Mouse (Mus musculus) left cerebral cortex, adult 8-10 months (tissue): ENCODE data around the gene Rora. TPM values are rescaled to one million over a fixed set of nuclear protein-coding genes. Genes with fewer than 3 reads are reported as not detected.

Experiments used
- DNase-seq, 2 experiments: peaks; one replicate each; pipeline ENCODE4 v3.0.0; 2022; ENCODE audit warnings: low spot score in 2 of 2
- total RNA-seq, 4 experiments: library from RNA; stranded (reverse); gene quantifications; 2 replicates each; pipeline ENCODE4 v1.2.4; 2022

The Rora gene
- total RNA-seq, 4 experiments from 2014 or later, result 63.5 to 74.1 (median 72.9) TPM

DNA sequence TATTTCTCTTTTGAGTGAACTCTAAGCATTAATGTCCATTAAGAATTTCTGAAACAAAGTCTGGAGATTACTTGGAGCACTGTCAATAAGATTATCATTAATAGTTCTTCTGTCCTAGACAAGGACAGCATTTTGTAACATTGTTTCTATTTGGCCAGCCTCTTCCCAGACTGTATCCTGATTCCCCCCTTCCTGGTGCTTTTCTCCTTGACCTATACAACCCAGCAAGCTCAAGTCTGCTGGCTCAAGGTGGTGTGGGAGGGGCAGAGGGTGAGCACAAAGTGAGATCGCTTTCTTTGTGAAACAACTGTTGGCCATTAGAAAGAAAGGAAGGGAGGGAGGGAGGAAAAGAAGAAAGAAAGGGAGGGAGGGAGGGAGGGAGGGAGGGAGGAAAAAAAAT, 537.1 kb downstream of the Rora start:
- no peak for DNase-seq

DNA sequence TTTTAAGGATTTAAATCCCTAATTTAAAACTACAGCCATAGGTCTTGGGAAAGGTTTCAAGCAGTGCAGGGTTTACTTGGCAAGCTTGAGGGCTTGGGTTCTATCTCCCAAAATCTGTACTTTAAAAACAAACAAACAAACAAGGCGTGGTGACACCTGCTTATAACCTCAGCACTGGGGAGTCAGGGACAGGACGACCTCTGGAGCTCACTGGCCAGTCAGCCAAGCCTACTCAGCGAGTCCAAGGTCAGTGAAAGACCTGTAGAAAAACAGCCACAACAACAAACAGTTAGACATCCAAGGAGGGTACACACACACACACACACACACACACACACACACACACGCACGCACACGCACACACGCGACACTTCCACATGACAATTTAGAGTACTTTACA, 538.9 kb downstream of the Rora start:
- DNase-seq, result no peak

DNA sequence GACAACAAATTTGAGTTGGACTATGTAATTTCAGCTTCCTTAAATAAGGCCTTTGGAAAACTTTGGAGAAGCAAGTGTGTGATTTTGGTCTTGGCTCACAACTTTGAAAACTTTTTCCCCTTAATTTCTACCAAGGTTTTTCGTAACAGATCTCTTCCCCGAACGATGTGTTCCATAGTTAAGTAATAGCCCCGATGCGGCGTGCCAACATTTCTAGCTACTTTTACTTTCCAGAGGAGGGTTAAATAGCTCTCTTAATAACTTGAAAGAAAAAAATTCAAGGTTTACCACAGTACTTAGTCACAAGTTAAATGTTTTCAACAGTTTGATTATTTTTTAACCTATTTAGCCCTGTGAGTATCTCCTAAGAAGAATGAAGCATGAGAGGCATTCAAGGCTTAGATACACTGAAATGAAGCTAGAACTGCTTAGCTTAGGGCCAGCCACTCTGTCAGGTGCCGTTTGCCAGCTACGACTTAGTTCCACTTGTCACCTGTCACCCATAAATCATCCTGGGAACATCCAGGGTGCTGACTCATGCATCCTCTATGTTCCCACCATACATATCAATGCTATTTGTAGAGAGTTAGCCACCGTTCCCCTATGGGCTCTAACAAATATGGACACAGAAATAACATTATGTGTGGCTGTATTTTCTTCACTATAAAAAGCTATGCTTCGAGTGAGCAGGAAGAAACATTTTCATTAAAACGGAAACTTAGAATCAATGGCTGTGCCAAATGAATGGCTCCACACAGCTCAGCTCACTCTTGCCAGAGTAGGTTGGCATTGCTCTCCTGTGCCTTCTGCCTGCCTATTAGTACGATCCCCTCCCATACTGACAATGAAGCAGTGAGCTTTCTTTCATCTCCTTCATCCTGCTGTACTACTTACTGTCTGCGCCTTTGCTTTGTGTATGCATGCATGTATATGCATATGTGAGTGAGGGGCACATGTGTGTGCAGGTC, 541.3 kb downstream of the Rora start:
- no peak for DNase-seq

DNA sequence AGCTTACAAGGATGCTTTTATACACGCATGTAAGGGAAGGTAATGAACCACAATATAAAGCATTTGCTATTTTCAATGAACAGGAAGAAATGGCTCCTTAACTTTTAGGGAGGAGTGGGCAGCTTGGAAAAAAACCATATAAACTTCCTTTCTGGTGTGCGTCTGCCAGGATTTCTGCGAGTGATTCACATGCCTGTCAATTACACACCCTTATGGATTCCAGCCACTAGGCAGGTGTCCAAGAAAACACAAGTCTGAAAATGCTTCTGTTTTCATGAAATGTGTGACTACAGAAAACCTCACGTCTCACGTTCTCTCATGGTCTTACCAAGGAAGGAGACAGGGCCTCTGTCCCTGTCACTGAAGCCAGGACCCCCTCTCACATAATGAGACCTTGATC, 560.2 kb downstream of the Rora start:
- DNase-seq, result peak in 1 of 2 experiments; percentile 50

DNA sequence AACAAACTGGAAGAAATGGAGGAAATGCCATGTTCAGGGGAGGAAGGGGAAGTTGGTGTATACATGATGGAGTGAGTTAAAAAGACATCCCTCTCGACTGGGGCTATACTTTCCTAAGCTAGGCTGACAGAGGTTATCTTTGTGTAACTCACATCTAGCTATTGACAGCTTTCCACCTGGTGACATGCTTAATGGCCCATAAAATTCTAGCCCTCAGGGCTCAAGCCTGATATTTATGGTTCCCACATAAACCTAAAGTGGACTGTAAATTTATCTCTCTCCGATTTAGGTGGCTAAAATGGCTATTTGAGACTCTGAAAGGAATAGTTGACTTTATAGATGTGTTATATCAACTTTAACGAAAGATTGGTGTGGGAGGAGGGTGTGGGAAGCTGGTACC, 571.3 kb downstream of the Rora start:
- no peak for DNase-seq

DNA sequence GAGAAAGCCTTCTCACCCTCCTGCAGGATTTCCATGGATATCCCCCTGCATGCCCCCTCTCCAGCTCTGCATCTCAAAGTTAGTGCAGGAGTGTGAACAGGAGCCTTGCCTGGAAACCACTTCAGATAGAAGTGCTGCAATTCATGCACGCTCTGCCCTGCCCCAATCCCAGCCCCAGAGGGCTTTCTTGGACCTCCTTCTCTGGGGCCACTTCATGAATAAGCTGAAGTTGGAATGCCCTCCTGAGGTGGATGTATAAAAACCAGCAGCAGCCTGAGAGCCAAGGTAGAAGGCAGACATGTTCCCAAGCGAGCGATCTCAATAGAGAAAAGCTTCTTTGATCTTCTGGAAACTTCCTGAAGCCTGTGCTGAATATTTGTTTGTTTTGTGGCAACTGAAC, 572.8 kb downstream of the Rora start:
- no peak for DNase-seq

DNA sequence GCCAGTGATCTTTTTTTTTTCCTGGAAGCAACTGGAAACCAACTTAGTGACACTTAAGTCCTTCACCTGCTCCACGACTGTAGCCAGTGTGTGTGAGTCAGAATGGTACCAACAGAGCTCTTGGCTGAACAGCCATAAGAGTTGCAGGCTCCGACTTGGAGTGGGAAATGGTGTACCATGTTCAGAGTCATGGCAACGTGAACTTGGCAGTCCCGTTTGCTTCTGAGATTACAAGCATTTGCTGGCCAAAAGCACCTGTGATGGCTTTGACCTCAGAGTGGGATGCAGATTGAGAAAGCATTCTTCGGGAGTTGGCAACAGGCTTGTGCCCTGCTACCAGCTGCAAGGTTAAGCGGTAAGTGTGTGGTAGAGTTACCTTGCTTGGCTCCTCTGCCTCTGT, 574.2 kb downstream of the Rora start:
- DNase-seq, result no peak

DNA sequence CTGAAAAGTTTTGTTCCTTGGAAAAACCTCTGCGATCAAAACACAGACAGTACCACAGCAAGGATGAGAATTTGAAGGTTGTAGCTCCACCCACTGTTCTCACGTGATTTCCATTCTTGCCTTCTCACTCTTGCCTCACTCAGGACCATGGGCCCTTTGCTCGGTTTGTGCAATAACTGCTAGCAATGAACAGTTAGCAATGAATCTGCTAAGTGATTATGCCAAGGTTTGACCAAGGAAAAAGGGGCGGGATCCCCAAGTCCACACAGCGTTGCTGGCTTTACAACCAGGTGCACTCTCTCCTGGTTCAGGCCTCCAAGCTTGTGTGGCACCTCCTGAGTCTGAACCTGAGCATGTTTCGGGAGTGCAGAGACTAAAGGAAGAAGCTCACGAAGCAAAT, 576.3 kb downstream of the Rora start:
- no peak for DNase-seq

DNA sequence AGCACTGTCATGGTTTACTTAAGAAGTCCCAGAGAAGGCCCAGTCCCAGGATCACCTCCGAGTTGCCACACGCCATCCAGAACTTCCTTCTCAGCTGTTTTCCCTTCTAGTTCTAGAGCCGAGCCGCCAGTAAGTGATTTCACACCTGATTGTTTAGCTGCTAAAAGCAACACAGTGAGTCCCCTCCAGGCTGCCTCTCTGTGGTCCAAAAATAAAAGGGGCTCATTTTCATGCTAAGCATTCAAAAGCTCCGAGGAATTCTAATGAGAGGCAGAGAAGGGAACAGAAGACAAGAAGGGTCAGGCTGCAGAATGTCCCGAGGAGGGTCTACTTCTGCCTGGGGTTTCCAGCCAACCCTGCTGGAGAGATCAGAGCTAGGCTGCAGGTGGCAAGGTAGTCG, 580.9 kb downstream of the Rora start:
- no peak for DNase-seq

DNA sequence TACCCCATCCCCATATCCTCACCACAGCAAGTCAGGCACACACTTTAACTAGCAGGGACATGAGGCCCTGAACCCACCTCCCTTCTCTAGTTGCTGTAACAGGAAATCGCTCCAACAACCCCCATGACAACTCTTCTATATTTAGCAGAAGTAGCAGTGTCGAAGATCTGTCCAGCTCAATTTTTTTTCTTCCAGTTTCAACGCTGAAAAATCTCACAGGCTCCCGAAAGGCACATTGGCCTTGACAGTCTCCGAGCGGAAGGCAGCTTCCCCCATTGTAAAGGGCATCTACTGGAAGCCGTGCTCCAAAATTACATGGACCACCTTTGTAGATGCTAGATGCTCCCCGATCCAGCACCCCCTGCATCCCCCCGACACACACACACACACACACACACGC, 583.7 kb downstream of the Rora start:
- no peak for DNase-seq

DNA sequence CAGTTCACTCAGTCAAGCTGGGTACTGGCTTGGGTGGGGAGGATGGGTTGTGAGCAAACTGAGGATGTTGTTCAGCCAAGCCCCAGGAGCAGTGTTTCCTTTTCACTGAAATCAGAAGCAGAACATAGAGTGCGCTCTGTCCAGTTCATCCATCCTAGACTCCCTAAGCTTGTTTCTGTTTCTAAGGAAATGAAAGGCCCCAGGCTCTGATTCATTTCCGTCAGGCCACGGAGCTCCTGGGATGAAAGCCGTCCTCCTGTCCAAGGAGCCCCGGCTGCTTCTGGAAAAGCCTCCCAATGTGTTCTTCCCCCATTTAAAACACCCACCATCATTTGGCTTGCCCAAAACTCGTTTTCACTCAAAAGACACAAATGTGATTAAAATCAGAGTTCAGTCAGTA, 589.0 kb downstream of the Rora start:
- no peak for DNase-seq

DNA sequence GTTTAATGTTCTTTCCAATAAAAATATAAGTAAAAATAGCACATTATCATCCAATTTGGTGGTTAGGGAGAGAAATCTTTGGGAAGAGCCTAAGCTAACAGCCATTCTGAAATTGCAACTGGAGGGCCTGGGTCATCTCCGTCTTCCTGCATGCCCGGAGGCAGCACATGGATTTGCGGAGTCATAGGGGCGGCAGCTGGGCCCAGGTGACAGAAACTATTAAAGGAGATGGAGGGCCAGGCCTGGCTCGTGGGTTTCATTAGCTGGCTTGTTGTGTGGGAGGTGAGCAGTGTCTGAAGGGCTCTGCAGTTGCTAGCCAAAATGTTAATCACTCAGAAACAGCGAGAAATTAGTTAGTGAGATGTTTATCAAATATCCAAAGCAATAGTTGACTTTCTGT, 590.0 kb downstream of the Rora start:
- no peak for DNase-seq

DNA sequence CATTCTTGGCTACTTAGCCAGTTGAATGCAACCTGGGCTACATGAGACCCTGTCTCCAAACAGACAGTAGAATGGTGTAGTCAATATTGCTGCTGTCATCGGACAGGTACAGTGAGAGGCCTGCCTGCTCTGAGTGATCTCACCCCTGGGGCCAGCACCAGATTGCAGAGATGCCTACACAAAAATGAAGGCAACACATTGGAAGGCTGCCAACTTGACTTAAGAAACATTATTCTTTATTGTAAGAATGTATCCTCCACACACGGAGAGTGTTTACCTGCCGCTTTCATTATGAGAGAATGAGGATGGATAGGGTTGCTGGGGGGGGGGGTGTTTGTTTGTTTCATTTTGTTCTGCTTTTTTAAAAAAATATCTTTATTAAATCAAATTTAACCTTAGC, 592.6 kb downstream of the Rora start:
- DNase-seq, result no peak

DNA sequence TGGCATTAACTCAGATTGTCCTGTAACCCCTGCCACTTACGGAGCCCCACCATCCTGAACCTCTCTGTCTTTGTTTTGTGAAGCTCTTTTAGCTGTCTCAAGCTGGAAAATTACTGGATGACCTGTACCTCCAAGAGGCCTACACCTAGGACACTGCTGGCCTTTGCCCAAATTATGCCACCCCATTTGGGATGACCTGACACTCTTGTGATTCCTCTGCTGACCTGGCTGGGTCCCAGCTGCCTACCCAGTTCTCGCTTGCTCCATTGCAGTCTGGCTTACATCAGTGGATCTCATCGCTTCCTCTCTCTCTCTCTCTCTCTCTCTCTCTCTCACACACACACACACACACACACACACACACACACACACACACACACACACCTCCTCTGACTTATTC, 596.0 kb downstream of the Rora start:
- DNase-seq, result no peak

DNA sequence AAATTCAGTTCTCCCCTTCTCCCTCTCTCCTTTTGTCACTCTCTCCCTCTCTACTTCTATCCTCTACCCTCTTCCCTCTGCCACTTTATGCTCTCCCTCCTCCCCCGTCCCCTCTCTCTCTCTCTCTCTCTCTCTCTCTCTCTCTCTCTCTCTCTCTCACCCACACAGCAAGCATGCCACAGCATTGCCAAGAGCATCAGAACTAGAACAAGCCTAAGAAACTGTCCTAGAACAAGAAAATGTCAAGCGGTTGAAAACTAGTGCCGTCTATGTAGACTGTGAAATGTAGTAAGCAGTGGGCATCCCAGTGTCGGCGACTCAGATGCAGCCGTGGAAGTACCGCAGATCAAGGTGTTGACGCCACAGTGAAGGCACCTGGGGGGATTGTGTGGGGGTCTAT, 596.7 kb downstream of the Rora start:
- DNase-seq, result no peak

DNA sequence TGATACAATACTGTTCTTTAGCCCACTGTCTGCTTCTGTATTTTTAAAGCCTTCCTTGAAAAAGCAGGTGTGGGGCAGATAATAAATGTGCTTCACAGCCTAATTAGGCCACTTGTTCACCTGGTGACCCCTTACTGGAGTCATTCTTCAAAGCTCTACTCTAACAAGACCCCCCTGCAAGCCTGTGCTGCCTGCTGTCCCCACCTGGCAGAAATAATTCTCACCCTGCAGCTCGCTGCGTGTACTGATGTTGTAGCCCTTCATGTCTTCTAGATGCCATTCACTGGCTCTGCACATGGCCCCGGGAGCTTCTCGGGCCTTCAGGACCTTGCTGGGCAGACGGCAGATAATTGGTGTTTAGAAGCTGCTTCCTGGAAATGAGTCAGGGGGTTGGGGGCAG, 604.9 kb downstream of the Rora start:
- no peak for DNase-seq

DNA sequence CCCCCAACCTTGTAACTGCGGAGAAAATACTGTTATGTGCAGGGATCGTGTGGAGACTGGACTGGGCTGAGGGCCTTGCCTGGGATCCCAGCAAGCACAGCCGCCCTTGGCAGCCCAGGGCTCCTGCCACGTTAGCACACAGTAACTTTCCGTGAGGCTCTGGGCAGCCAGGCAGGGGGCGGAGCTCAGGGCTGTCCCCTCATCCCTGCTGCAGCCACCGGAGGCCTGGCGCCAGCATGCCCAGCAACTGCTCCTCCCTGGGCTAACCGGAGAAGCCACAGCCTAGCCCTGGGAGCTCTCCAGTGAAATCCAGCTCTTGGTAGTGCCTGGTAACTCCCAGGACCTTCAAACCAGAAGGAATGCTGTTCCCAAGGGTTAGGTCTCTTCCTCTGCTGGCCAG, 605.8 kb downstream of the Rora start:
- DNase-seq, result peak in 1 of 2 experiments; percentile 42

DNA sequence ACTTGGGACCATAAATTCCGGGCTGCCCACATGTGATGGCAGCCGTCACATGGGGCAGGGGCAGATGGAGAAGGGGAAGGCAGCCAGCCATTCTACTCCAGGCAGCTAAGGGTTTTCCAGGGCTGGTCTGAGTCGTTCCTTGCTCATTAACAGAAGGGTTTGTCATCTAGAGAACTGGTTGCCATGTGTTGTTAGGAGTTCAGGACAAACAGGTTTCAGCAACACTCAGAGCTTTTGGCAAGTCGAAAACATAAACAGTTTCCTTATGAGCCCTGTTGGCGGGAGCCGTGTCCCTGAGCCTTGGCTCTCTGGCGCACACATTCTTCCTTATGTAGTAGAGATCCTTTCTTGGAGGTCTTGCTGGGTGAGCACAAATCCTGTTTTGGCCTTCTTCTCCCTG, 611.6 kb downstream of the Rora start:
- no peak for DNase-seq

DNA sequence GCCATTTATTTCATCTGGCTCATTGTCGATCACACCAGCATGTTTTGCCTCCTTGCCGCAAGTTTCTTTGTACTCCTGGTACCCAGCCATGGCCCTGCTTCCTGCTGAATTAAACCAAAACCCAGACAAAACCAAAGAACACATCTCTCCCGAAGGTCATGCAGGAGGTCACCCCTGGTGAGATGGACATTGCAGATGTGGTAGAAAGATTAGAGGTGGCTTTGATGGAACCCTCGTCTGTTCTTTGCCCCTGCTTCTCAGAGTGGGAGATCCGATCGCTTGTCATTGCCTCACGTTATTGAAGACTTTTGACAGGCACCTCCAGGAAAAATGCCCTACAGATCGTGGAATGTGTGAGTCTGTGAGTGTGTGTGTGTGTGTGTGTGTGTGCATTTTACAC, 616.8 kb downstream of the Rora start:
- no peak for DNase-seq

DNA sequence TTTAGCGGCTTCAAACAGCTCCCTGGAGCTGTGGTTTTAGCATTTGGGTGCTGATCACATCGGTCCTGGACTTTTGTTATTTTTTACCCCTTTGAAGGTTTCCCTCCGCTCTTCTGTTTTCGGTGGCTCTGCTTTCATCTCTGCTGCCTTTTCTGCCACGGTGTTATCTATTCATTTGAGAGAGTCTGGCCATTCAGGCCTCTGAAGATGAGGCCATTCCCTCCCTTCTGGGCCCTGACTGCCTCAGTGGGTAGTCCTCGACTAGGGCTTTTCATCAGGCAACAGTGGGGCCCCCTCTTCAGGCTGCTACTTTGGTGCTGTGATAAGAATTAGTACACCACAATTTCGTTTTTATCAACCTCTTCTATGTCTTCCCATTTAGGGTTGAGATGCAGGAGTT, 617.3 kb downstream of the Rora start:
- DNase-seq, result no peak

DNA sequence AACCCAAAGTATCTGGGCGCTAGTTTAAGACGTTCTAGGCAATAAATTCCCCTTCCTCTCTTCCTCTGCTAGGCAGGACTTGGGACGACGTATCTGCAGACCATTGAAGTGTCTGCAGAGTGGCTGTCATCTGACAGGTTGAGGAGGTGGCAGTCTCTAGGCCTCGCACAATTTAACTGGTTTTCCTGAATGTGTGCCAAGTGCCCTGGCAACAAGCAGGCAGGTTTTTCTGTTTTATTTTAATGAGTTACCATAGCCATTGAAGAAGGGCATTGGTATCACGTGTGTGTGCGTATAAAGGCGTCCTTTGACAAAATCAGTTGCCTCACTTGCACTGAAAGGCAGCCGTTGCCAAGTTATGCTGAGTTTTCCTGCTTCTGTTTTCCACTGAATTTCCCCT, 619.3 kb downstream of the Rora start:
- DNase-seq, result peak in 1 of 2 experiments; percentile 15

DNA sequence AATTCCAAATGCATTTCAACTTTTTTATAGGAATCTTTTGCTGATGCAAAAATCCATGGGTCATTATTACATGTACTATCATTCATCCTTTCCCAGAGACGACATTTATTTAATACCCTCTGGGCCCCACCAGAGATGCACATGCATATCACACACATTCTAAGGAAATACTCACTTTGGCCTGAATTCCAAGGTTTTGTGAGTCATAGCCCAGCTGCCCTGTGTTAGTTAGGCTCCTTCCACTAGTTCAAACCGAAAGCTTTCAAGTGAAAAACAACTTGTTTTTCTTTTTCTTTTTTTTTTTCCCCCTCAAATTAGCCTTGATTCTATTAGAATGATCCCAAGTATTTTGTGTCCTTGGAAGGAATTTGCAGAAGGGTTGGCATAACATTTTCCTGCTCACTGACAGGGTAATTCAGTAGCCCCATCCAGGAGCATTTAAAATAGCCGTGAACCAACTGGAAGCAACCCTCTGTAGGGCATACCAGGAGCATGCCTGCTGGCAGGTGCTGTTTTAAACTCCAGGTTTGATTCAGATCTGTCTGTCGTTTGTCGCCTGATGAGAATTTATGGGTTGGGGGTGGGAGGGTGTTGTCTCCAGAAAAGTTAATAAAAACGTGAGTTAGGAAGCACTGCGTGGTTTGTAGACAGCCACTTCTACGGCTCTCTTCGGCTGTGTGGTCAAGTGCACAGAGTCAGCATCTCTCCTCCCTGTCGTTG, 621.3 kb downstream of the Rora start:
- no peak for DNase-seq

DNA sequence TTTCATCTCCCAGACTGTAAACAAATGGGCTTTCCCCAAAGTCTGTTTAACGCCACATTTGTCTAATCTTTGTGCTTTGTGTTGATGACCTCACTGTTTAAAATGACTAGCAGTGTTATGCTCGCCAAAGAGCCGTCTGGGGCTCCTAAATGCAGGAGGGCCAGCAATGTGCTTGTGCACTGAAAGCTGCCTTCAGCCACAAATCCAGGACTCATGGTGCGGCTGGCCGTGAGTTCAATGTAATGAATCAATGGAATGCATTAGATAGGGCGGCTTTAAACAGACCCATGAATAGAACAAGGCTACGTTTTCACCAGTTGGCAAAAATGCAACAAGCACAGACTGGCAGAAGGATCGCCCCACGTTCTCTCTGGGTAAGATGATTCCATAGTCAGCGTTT, 623.7 kb downstream of the Rora start:
- DNase-seq, result no peak
